Mouse (Mus musculus): ENCODE data around the gene Dctn1.

GRCm38 (mm10) chr6:83122961-83123360 lies 42.8 kb upstream of the Dctn1 start:
- TF ChIP-seq POLR2A (IDR thresholded peaks at IDR 0.05; ENCODE audit: extremely low read depth, insufficient read depth, low read length) (no peak), CTCF (IDR thresholded peaks at IDR 0.05; ENCODE audit: extremely low read depth, insufficient read depth, low read length) (no peak)
